Mouse (Mus musculus) kidney, embryonic 16.5 days (tissue): ENCODE measurements at regions not wholly inside any gene's neighbourhood (a gene's known extent, or its start where the extent isn't known, plus 50 kb on each side); places are given as distances from the start of the nearest gene placed in this dataset.

Source experiments
- ATAC-seq: fragments of 200-750 bp; cut with Nextera tagmentation; 2 replicates; pipeline ENCODE4 v1.8.0; 2017; ENCODE audit warnings: moderate TSS enrichment; ENCODE audit not compliant: low FRiP score, low TSS enrichment
- H3K27ac ChIP-seq: fragments of 300-500 bp; sonication (generic); 2 replicates; pipeline ENCODE4 v1.5.1; 2014; ENCODE audit warnings: low read length
- H3K27me3 ChIP-seq: fragments of 300-500 bp; sonication (generic); 2 replicates; pipeline ENCODE4 v1.6.1; 2014; ENCODE audit warnings: low read length, control low read depth, mixed read lengths; ENCODE audit not compliant: insufficient read depth
- H3K36me3 ChIP-seq: fragments of 300-500 bp; sonication (generic); 2 replicates; pipeline ENCODE4 v1.6.1; 2014; ENCODE audit warnings: low read length, control low read depth, mixed read lengths; ENCODE audit not compliant: insufficient read depth
- H3K4me1 ChIP-seq: fragments of 300-500 bp; sonication (generic); 2 replicates; pipeline ENCODE4 v1.6.1; 2014; ENCODE audit warnings: low read length, control low read depth, mixed read lengths; ENCODE audit not compliant: insufficient read depth
- H3K4me2 ChIP-seq: fragments of 300-500 bp; sonication (generic); replicated peaks from 2 replicates; pipeline ENCODE4 v1.6.1; 2014; ENCODE audit warnings: low read depth, low read length
- H3K4me3 ChIP-seq: fragments of 300-500 bp; sonication (generic); 2 replicates; pipeline ENCODE4 v1.5.1; 2014; ENCODE audit warnings: mild to moderate bottlenecking, low read length
- H3K9ac ChIP-seq: fragments of 300-500 bp; sonication (generic); replicated peaks from 2 replicates; pipeline ENCODE4 v1.6.1; 2014; ENCODE audit warnings: low read length
- H3K9me3 ChIP-seq: fragments of 300-500 bp; sonication (generic); 2 replicates; pipeline ENCODE4 v1.6.1; 2016; ENCODE audit warnings: low read length, control low read depth
- WGBS: fragments of 180-500 bp; shearing (Covaris S2); extraction: QIAGEN DNeasy Blood & Tissue Kit; methylation state at CpG from one replicate; pipeline ENCODE4 v1.1.7; 2014; 5-methylcytosine and 5-hydroxymethylcytosine counted together

- Histone ChIP-seq H3K9ac (no peak overlapping the region), H3K4me3 (no peak overlapping the region), H3K27ac (peak overlapping the region; percentile 23; the same call in 1 of the 2 replicates), H3K27me3 (no peaks in the 10 kb centered on the region), H3K9me3 (no peaks in the 10 kb centered on the region), H3K36me3 (no peaks in the 10 kb centered on the region), H3K4me2 (no peak overlapping the region), H3K4me1 (no peaks in the 10 kb centered on the region)
- WGBS = 59% methylated on average over 8 of the region's 8 CpGs
- no peak for ATAC-seq
Measured at GRCm38 (mm10) chr10:84003601-84004149, 281.0 kb downstream of the 1500009L16Rik start.

GRCm38 (mm10) chr10:84008923-84009322, 286.3 kb downstream of the 1500009L16Rik start:
- Histone ChIP-seq H3K9ac (no peak overlapping the region), H3K4me1 (no peaks in the 10 kb centered on the region), H3K4me2 (no peak overlapping the region), H3K27me3 (no peaks in the 10 kb centered on the region), H3K36me3 (no peaks in the 10 kb centered on the region), H3K27ac (no peak overlapping the region), H3K9me3 (no peaks in the 10 kb centered on the region), H3K4me3 (no peak overlapping the region)
- WGBS = 87% methylated on average over 4 of the region's 4 CpGs
- no peak for ATAC-seq

- Histone ChIP-seq H3K4me1 (peaks cover 13% of the 10 kb centered on the region; the same call in 1 of the 2 replicates), H3K9me3 (no peaks in the 10 kb centered on the region), H3K9ac (no peak overlapping the region), H3K36me3 (no peaks in the 10 kb centered on the region), H3K27ac (no peak overlapping the region), H3K27me3 (no peaks in the 10 kb centered on the region), H3K4me3 (no peak overlapping the region), H3K4me2 (peak overlapping the region; percentile 18; the same call in 1 of the 2 replicates)
- 15% methylated on average over 9 of the region's 9 CpGs for WGBS
- no peak for ATAC-seq
Measured at GRCm38 (mm10) chr10:84019381-84019780, 296.7 kb downstream of the 1500009L16Rik start.

- no peak overlapping the region for H3K4me2 ChIP-seq
- H3K4me1 ChIP-seq = peaks cover 14% of the 10 kb centered on the region; the same call in 1 of the 2 replicates
- H3K9ac ChIP-seq = no peak overlapping the region
- H3K27me3 ChIP-seq = no peaks in the 10 kb centered on the region
- H3K9me3 ChIP-seq = no peaks in the 10 kb centered on the region
- H3K36me3 ChIP-seq = no peaks in the 10 kb centered on the region
- no peak for ATAC-seq
- no peak overlapping the region for H3K27ac ChIP-seq
- H3K4me3 ChIP-seq = no peak overlapping the region
- 48% methylated on average over 10 of the region's 10 CpGs for WGBS
Measured at GRCm38 (mm10) chr10:84020023-84020620, 297.5 kb downstream of the 1500009L16Rik start.

GRCm38 (mm10) chr10:84021167-84022120, 298.8 kb downstream of the 1500009L16Rik start:
- no peak overlapping the region for H3K4me3 ChIP-seq
- H3K9ac ChIP-seq = no peak overlapping the region
- peaks cover 14% of the 10 kb centered on the region; the same call in 1 of the 2 replicates for H3K4me1 ChIP-seq
- 63% methylated on average over 12 of the region's 12 CpGs for WGBS
- H3K36me3 ChIP-seq = no peaks in the 10 kb centered on the region
- H3K9me3 ChIP-seq = no peaks in the 10 kb centered on the region
- no peak for ATAC-seq
- no peak overlapping the region for H3K4me2 ChIP-seq
- no peak overlapping the region for H3K27ac ChIP-seq
- H3K27me3 ChIP-seq = no peaks in the 10 kb centered on the region

GRCm38 (mm10) chr10:84024294-84024693, 301.6 kb downstream of the 1500009L16Rik start:
- Histone ChIP-seq H3K27me3 (no peaks in the 10 kb centered on the region), H3K4me1 (peaks cover 14% of the 10 kb centered on the region; the same call in 1 of the 2 replicates), H3K27ac (no peak overlapping the region), H3K4me3 (no peak overlapping the region), H3K36me3 (no peaks in the 10 kb centered on the region), H3K4me2 (no peak overlapping the region), H3K9ac (no peak overlapping the region), H3K9me3 (0 out of 2 replicates have a peak, but pooled peaks cover 6% of the 10 kb centered on the region)
- WGBS = 68% methylated on average over 4 of the region's 4 CpGs
- ATAC-seq = no peak

- H3K9me3 ChIP-seq = 0 out of 2 replicates have a peak, but pooled peaks cover 6% of the 10 kb centered on the region
- no peak overlapping the region for H3K9ac ChIP-seq
- no peaks in the 10 kb centered on the region for H3K36me3 ChIP-seq
- no peak overlapping the region for H3K4me2 ChIP-seq
- no peak overlapping the region for H3K27ac ChIP-seq
- H3K4me3 ChIP-seq = no peak overlapping the region
- H3K27me3 ChIP-seq = no peaks in the 10 kb centered on the region
- peaks cover 14% of the 10 kb centered on the region; the same call in 1 of the 2 replicates for H3K4me1 ChIP-seq
- ATAC-seq = no peak
- 67% methylated on average over 8 of the region's 8 CpGs for WGBS
Measured at GRCm38 (mm10) chr10:84024901-84025300, 302.2 kb downstream of the 1500009L16Rik start.

- no peak overlapping the region for H3K27ac ChIP-seq
- 0 out of 2 replicates have a peak, but pooled peaks cover 6% of the 10 kb centered on the region for H3K9me3 ChIP-seq
- no peak overlapping the region for H3K4me3 ChIP-seq
- WGBS = 73% methylated on average over 4 of the region's 4 CpGs
- peaks cover 11% of the 10 kb centered on the region; the same call in 1 of the 2 replicates for H3K4me1 ChIP-seq
- ATAC-seq = no peak
- no peaks in the 10 kb centered on the region for H3K36me3 ChIP-seq
- no peak overlapping the region for H3K4me2 ChIP-seq
- H3K9ac ChIP-seq = no peak overlapping the region
- H3K27me3 ChIP-seq = no peaks in the 10 kb centered on the region
Measured at GRCm38 (mm10) chr10:84026798-84027197, 304.1 kb downstream of the 1500009L16Rik start.

- Histone ChIP-seq H3K4me3 (no peak overlapping the region), H3K4me1 (no peaks in the 10 kb centered on the region), H3K9me3 (no peaks in the 10 kb centered on the region), H3K27ac (no peak overlapping the region), H3K27me3 (no peaks in the 10 kb centered on the region), H3K4me2 (no peak overlapping the region), H3K9ac (no peak overlapping the region), H3K36me3 (no peaks in the 10 kb centered on the region)
- WGBS = 51% methylated on average over 11 of the region's 11 CpGs
- no peak for ATAC-seq
Measured at GRCm38 (mm10) chr10:84036131-84036877, 313.6 kb downstream of the 1500009L16Rik start.
